Mouse (Mus musculus) frontal cortex, adult (tissue): Measurements from ENCODE around the gene Tldc1.

Experiments
- ATAC-seq: cut with Nextera tagmentation; 2 replicates; pipeline ENCODE4 v1.9.2; 2017; ENCODE audit warnings: mild to moderate bottlenecking, moderate library complexity, mixed read lengths; ENCODE audit not compliant: low TSS enrichment

Gene Tldc1

DNA sequence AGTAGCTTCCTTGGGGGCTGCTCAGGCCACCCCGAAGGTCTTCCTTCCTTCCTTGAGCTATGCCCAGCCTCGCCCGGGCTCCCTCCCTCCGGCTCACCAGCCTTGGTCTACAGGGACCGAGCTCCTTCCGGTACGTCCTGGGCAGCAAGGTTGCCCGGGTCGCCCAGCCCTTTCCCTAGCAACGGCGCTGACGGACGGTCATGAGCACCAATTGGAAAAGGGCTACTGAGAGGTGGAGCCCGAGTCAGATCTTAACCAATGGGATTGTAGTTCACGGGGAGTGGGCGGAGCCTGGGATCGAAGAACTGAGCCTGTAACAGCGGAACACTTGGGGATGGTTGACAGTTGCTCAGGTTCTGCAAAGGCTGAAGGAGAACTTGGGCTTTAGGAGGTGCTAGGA is at the start of gene Tldc1:
Gene Tldc1 (minus strand): TSS at position 154 of the 400 bp plus-strand sequence.
- ATAC-seq = peak; percentile 95

DNA sequence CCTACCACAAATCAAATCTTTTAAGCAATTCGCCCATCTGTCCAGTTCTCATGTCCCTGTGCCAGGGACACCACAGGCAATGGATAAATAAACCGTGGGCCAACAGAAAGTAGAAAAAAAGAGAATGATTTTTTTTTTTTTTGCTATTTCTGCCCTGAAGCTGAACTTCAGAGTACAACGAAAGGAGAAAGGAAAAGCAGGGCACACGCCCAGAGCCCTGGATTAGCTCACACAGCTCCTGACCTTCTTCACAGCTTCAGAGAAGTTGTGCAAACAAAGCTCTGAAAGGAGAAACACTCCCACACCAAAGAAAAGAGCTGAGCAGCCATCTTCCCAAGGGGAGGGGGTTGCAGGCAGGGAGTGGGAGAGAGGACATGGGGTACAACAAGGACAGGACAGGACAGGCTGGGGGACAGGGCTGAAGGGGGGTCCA is 49.5 kb upstream of the Tldc1 start:
- ATAC-seq = no peak

DNA sequence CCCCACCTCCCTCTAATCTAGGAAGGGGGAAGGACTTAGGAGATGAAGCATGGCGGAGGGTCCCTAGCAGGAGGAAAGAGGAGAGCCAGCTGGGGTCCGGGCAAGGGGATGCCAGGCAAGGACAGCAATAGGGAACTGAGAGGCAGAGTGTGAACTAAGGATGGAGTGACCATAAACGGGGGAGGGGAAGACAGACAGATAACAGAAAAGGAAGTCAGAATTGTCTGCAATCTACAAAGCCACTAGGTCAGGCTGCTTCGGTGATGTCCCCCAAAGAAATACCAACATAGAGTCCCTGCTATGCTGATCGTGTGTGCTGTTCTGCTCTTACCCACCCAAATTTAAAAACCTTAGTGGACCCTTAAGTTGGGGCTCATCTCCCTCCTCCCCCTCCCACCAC is 48.8 kb upstream of the Tldc1 start:
- ATAC-seq = no peak

DNA sequence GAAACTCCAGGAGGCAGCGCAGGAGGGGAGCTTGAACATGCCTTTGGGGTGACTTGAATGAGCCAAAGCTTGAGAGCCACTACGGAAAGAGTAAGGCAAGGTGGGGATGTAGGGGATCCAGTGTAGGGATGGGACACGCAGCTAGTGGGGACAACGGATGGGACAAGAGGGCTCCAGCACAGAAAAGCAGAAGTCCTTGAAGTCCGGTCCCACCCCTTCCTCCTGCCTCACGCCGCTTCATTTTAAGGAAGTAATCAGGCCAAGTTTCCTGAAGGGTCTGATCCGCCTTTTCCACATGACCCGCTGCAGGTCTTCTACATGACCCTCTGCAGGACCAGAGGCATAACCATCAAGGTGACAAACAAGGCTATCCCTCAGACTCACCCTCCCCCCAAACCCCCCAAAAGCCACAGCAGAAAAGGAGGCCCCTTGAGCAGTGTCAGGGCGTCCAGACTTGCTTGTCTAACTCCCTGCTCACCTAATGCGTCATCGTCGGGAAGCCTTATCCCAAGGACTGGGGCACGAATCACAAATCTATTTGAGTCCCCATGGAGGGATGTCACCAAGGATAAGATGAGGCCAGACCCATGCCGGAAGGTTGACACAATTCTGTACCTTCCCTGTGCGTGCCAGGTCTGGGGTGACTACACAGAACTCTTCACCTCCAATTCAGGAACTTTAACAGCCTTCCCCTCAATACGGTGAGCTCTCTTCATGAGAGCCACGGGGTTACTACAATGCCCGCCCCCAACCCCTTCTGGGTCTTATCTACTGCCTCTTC is 47.9 kb upstream of the Tldc1 start:
- no peak for ATAC-seq

DNA sequence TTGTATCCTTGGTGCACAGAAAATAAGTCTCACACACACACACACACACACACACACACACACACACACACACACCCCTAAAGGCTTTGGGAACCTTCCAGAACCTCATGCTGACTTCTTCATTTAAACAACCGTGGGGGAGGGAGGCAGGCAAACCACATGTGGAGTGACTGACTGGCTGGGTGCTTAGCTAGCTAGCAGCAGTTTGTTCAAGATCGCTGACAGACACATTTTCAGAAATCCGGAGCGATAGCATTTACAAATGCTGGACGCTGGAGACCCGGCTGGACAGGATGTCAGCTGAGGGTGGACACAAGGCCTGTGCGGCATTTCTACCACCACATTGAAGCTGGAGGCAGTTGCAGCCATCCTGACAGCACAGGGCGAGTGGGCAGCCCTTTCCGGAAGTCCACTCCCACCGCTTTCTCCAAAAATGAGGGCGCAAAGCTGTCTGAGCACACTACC is 46.6 kb upstream of the Tldc1 start:
- ATAC-seq = peak; percentile 62

DNA sequence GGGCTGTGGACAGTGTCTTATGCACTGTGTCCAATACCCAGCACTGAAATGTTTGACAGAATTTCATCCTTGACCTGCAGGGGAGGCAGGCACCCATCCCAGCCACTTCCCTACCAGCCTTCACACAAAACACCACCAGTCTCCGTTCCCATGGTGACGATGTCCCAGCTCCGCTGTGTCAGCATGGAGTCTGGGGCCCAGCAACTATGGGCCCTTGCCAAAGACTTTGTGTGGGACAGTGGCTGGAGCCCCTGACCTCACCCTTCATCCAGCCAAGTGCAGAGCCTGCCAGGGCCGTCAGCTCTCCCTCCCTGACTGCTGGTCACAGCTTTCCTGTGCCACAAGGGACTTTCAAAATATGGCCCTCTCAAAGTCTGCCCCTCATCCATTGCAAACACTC is 45.9 kb upstream of the Tldc1 start:
- peak; percentile 38; the same call in 1 of the 2 replicates for ATAC-seq

DNA sequence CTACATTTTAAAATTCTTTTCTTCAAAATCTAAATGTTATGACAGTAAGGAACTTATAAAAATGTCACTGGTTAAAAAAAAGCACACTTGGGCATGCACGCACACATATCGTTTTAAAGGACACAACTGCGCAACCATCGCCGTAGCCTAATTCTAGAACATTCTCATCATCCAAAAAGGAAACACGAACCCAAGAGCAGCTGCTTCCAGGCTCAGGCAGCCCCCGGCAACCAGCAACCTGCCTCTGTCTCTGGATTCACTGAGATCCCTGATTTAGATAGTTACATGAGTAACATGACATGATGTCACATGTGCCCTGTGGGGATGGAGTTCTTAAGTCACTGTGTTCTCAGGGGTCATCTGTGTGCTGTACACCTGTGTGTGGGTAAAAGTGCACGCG is 45.1 kb upstream of the Tldc1 start:
- ATAC-seq = 0 out of 2 replicates have a peak, but pooled peaks have one; percentile 13

DNA sequence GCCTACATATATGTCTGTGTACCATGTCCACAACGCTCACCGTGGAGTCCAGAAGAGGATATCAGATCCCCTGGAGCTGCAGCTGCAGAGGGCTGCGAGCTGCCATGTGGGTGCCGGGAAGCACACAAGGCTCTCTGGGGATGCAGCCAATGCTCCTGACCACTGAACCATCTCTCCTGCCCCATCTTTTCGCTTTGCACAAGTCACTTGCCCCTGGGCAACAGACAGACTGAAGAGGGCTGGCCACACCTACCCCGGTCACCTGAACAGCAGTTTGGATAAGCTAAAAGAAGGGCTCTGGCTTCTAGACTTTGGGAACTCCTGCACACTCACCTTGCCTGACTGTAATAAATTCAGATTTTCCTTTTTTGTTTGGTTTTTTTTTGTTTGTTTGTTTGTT is 43.5 kb upstream of the Tldc1 start:
- no peak for ATAC-seq

DNA sequence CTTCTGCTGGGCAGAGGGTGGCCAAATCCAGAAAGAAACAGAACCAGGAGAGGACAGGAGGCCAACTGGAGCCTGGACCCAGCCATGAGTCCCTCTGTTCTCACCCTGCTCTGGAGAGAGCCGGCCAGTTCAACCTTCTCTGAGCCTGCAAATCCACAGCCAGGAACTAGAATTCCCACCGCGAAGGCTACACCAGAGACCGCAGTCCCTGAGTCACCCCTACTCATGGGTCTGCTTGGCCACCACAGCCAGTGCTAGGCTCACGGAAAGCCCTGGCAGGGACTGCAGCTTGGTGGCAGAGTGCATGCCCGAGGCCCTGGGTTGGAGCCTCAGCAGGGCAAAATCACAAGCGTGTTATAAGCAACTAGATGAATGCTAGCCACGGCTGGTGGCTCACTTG is 41.8 kb upstream of the Tldc1 start:
- no peak for ATAC-seq

DNA sequence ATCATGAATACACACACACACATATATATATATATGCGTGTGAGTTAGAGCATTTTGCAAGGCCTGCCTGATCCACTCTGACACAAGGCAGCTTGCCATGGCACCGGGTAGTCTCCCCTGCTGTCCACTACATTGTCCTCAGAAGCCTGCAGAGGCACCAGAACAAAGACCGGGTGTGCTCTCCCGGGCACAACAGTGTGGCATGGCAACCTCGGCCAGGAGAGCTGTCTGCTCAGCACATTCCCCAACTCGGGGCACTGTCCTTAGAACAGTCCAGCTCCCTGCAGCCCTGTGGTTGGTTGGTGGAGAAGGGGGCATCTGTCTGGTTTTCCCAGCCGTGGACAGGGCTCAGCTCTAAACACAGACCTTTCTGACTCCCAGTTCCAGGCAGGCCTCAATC is 41.1 kb upstream of the Tldc1 start:
- ATAC-seq = no peak

DNA sequence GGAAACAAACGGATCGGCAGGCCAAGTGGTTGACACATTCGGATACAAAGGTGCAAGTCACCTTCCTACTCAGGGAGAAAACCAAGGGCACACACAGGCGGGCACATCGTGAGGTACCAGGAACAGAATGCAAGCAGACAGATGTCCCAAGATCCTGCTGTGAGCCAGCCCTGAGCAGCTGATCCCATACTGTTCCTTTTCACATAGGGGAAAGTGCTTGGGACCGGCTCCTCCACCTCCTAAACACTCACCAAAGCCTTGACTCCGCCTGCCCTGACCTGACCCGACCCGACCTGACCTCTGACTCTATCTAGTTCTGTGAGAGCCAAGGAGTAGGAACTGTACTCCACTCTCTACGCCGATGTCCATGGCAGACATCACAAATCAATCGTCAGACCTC is 39.2 kb upstream of the Tldc1 start:
- ATAC-seq = peak; percentile 42; the same call in 1 of the 2 replicates

DNA sequence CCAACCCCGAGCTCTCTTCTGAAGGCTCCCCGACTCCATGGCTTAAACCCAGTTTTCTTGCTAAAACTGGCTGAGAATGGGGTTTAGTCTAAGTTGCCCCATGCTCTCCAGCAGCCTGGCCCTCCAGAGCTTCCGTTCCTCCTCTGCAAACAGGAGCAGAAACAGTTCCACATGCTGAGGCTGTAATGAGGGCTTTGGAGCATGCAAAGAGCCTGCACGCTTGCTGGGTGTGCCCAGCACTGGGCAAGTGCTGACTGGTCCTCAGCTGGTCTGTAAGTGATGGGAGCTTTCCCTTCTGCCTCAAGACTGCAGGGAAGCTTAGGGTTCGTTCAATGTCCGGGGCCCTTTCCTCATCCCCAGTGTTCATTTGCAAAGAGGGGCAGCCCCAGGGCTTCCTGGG is 38.0 kb upstream of the Tldc1 start:
- no peak for ATAC-seq

DNA sequence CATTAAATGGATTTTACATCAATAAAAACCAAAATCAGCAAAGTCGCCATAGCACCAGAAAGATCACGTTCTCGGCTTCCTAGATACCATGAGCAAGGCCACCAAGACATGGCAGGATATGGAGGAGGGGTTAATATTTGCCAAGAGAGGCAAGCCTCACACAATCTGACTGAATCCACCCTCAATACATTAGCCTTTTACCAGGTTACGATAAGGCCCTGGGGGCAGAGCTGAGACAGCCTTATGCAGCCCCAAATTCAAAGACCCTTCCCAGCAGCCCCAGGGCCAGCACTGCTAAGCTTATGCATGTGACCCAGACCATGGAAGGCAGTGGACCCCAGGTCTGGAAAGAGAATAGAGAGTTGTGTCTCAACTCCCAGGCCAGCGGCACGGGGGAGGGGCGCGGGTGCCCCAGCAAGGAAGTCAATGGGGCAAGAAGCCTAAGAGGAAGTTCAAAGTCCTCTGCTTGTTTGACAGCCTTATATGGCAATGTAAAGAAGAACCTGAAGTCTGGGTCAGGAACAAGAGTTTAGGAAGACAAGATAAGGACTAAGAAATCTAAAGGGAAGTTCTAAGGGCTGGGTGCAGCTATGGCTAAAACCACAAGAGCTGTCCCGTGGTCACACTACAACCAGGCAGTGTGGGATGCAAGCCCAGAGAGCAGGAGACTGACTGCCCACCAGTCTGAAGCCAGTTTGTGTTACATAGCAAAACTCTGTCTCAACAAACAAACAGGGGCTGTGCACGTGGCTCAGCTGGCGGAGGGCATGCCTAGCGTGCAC is 34.6 kb upstream of the Tldc1 start:
- ATAC-seq = no peak

DNA sequence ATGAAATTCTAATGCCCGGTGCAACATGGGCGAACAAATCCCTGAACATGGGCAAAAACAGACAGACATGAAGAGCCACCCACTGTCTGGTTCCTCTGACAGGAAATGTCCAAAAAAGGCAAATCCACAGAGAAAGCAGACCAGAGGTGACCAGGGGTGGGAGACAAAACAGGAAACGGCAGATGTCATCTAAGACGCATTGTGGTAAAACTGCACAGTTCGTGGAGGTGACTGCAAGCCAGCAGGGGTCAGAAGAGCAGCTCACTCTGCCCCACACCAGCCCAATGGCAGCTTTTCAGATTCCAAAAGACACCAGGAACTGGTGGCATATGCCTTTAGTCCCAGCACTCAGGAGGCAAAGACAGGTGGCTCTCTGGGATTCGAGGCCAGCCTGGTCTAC is 33.7 kb upstream of the Tldc1 start:
- ATAC-seq = no peak

DNA sequence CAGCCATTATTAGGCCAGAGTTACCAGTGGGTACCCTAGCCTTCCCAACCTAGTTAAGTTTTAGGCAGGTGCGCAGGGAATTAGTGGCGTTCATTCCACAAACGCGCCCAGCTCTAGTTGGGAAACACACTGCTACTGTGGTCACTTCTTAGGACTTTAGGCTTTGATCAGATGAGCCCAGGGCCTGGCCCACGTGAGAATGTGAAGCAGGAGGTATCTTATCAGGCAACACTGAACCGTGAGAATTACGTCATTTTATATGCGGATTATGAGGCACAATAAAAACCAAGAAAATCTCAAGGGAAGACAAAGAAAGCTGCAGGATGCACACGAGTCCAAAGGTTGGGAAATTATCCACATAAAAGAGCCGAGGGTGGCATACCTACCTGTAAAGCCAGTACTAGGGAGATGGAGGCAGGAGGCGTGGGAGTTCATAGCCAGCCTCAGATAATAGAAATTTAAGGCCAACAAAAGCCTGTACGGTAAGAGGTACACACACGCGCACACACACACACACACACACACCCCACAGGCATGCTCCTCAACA is 32.8 kb upstream of the Tldc1 start:
- no peak for ATAC-seq

DNA sequence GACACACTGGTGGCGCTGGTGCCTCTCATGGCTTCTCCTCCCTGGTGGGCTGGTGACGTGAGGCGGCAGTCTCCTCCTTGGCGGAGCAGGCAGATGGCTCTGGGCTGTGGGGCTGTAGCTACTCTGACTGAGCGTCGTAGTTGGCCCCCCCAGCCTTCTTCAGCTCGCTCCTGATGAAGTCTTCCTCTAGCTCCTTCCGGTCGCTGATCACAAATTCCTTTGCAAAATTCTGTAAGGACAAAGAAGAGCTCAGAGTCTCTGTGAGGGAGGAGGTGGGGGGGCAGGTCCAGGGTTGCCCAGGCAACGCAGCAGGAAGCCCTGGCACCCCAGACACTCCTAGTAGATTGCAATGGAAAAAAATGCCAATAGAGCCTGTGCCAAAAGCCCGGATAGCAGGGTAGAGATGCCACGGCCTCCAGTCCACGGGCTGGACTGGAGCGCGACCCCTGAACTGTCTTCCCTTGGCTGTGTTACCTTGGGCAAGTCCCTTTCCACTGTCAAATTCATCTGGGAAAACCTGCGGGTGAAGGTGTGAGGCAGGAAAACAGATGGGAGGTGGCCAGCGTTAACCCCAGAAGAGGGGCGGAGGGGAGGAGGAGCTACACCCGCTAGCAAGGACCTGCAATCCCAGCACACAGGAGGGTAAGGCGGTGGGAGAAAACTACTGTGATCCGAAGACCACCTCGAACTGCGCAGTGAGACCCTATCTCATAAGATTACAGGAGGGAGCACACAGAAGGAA is 32.1 kb upstream of the Tldc1 start:
- ATAC-seq = peak; percentile 21; the same call in 1 of the 2 replicates

DNA sequence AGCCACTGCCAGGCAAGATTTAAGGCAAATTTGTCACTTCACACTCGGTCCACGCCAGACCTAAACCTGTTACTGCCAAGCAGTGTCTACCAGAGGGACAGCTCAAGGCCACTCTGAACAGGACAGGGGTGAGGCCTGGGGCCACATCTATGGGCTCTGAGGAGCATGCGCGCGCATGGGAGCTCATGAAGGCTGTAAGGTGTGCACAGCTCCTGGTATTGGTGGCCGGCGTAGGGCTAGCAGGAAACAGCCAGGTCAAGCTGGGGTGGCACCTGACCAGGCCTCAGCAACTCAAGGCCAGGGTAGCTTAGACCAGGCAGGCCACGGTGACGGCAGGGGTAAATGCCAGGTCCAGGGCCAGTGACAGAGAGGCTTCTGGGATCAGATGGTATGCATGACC is 31.4 kb upstream of the Tldc1 start:
- ATAC-seq = no peak

DNA sequence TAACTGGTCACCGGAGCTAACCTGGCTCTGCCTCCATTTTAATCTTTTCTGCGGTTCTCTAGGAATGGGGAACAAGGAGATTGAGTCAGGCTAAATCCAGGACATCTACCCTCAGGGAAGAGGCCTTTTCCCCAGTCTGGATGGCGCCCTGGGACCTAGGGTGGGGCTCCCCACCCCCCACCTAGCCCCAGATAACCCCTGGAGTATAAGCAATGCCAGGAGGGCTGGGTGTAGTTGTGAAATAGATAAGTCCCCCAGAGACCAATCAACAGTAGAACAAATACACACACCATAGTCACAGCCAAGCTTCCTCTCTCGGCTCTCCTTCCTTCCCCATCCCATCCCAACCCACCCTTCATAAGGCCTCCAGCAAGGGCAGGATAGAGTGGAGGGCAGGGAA is 29.5 kb upstream of the Tldc1 start:
- ATAC-seq = no peak

DNA sequence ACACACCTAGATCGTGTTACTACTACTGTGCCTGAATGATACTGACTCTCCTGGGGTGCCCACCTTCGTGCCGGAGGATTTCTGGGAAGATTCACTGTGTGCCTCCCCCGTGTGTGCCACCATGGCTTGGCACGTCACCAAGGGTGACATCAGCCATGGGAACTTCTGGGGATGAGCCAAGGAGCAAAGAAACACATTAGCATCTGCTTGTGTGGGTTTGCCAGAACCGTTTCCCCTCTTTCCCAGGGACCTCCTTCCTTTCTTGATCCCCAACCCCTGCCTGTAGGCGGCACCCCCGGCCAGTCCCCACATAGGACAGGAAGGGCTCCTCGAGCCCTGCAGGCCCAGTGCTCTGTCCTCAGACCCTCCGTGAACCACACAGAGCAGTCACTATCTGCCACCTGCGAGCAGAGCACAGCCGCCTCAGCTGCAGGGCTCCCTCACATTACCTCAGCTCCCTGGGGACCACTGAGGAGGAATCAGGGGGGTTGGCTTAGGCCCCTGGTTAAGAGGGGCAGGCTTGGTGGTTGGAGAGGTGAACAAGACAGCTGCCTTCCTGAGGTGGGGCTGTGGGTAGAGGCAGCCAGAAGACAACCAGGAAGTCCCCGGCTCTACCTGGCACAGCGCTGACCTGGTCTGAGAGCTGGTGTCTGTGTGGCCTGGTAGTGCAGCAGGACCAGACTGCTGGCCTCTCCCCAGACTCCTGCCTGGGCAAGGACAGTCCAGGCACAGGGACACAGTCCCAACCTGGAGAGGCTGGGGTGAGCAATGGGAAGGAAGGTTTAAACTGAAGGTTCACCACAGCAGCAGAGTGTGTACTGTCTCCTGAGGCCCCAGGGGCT is 28.4 kb upstream of the Tldc1 start:
- ATAC-seq = peak; percentile 60

DNA sequence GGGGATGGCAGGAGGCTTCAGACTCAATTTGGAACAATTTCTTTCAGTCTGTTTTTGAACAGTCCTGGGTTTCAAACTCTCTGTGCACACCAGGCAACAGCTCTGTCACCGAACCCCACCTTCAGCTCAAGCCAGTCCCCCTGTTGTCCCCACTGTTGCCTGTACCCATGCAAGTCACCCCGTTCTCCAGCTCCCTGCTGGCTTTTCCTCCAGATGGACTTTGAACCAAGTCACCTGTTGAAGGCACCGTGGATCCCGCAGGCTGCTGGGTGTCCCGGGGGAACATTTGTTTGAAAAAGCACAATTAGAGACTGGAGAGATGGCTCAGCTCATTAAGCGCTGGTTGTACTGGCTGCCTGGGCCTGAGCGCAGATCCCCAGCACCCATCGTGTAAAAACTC is 27.1 kb upstream of the Tldc1 start:
- ATAC-seq = no peak

DNA sequence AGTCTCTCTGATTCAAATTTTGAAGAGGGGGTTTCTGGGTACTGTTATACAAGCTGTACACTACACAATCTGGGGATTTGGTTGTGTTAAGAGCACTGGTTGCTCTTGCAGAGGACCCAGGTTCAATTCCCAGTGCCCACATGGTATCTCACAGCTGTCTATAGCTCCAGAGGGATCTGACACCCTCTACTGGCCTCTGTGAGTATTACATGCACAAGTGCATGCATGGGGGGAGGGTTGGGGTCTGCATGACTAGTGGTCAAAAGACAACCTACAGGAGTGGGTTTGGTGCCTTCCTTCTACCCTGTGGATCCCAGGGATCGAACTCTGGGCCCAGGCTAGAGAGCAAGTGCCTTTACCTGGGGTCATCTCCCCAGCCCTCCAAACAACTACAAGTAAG is 24.4 kb upstream of the Tldc1 start:
- no peak for ATAC-seq
